Mouse (Mus musculus) CH12.LX (cell line): ENCODE results near the gene Hba-a2.
"Not testable (repeated sequence)": the region's sequence is repeated elsewhere in the genome, so short reads cannot be mapped to it uniquely, and the experiment has no call there.

Source experiments
- CHD2 ChIP-seq: IDR thresholded peaks from 2 replicates; pipeline ENCODE4 v1.6.1; 2011; ENCODE audit warnings: low read length, improper control_type of control experiment
- CTCF ChIP-seq, 2 experiments: IDR thresholded peaks in 1 of 2; conservative IDR thresholded peaks in 1 of 2; 2 replicates each; pipeline ENCODE4 v1.5.1; 2011 to 2012; ENCODE audit warnings: low read depth in 2 of 2, low read length in 2 of 2, improper control_type of control experiment in 1 of 2, inconsistent platforms in 1 of 2, mild to moderate bottlenecking in 1 of 2, moderate library complexity in 1 of 2
- EP300 ChIP-seq: IDR thresholded peaks from 2 replicates; pipeline ENCODE4 v1.6.1; 2011; ENCODE audit warnings: low read length, improper control_type of control experiment
- JUN ChIP-seq: IDR thresholded peaks from 2 replicates; pipeline ENCODE4 v1.6.1; 2011; ENCODE audit warnings: low read depth, mild to moderate bottlenecking, low read length, improper control_type of control experiment, moderate library complexity; ENCODE audit not compliant: insufficient read depth
- MAFK ChIP-seq: IDR thresholded peaks from 2 replicates; pipeline ENCODE4 v1.6.1; 2011; ENCODE audit warnings: low read length, improper control_type of control experiment; ENCODE audit not compliant: insufficient replicate concordance
- MEF2A ChIP-seq: IDR thresholded peaks from 2 replicates; pipeline ENCODE4 v1.6.1; 2014; ENCODE audit warnings: low read depth, mild to moderate bottlenecking, inconsistent platforms, low read length, improper control_type of control experiment, borderline replicate concordance
- NRF1 ChIP-seq: IDR thresholded peaks from 2 replicates; pipeline ENCODE4 v1.6.1; 2014; ENCODE audit warnings: low read depth, mild to moderate bottlenecking, inconsistent platforms, low read length, improper control_type of control experiment, moderate library complexity
- POLR2A ChIP-seq: IDR thresholded peaks from 2 replicates; pipeline ENCODE4 v1.6.1; 2011; ENCODE audit warnings: low read depth, mild to moderate bottlenecking, improper control_type of control experiment, low read length
- SIN3A ChIP-seq: IDR thresholded peaks from 2 replicates; pipeline ENCODE4 v1.6.1; 2012; ENCODE audit warnings: low read length, improper control_type of control experiment, inconsistent platforms
- SMC3 ChIP-seq: IDR thresholded peaks from 2 replicates; pipeline ENCODE4 v1.6.1; 2011; ENCODE audit warnings: low read depth, low read length, improper control_type of control experiment
- USF2 ChIP-seq: conservative IDR thresholded peaks from 2 replicates; pipeline ENCODE4 v1.6.1; 2011; ENCODE audit warnings: low read depth, low read length, improper control_type of control experiment

- not testable (repeated sequence) for TF ChIP-seq JUN; CTCF (conservative IDR thresholded peaks at IDR 0.05 in 1 of 2, IDR thresholded peaks at IDR 0.05 in 1 of 2; ENCODE audit: low read depth in 2 of 2, low read length in 2 of 2); POLR2A; MAFK; USF2; EP300; MEF2A; NRF1; SIN3A; CHD2; SMC3
Observed at GRCm38 (mm10) chr11:32284582-32284981, 11.7 kb upstream of the Hba-a2 start.
